Mouse (Mus musculus): ENCODE measurements at regions not wholly inside any gene's neighbourhood (a gene's known extent, or its start where the extent isn't known, plus 50 kb on each side); places are given as distances from the start of the nearest gene placed in this dataset.
"Not testable (repeated sequence)": the region's sequence is repeated elsewhere in the genome, so short reads cannot be mapped to it uniquely, and the experiment has no call there.

- Histone ChIP-seq H3K4me1 (ENCODE audit: control insufficient read depth in 1 of 2, insufficient read depth in 2 of 2, low read length in 2 of 2) (no peaks in the 10 kb centered on the region), H3K9me3 (replicated peaks; ENCODE audit: insufficient read depth, low read length) (no peaks in the 10 kb centered on the region), H3K27ac (ENCODE audit: control insufficient read depth, low read depth, low read length) (no peak overlapping the region), H3K9ac (ENCODE audit: control insufficient read depth, low read depth, low read length, poor library complexity, severe bottlenecking) (no peak overlapping the region), H3K4me3 (ENCODE audit: control insufficient read depth in 1 of 2, insufficient read depth in 1 of 2, low read depth in 2 of 2, low read length in 2 of 2) (no peak overlapping the region), H3K79me2 (ENCODE audit: control insufficient read depth, insufficient read depth, low read length, poor library complexity) (no peaks in the 10 kb centered on the region), H3K27me3 (ENCODE audit: control insufficient read depth in 1 of 2, insufficient read depth in 2 of 2, low read length in 2 of 2) (peaks cover 2 to 8% of the 10 kb centered on the region in 2 experiments; a peak in 3 of 4 replicates), H3K36me3 (ENCODE audit: control insufficient read depth in 1 of 2, insufficient read depth in 2 of 2, low read length in 2 of 2) (no peaks in the 10 kb centered on the region)
- peak; percentile 5 for DNase-seq (ENCODE audit: low read depth, low spot score)
- TF ChIP-seq MYC (IDR thresholded peaks at IDR 0.05; ENCODE audit: low read depth, low read length) (no peak), JUND (IDR thresholded peaks at IDR 0.05; ENCODE audit: low read depth, low read length) (no peak), MAFK (IDR thresholded peaks at IDR 0.05; ENCODE audit: borderline replicate concordance, low read depth, low read length) (peak; percentile 46; the same call in 1 of the 2 replicates)
These were observed 105.1 kb upstream of the Syt13 start for GRCm38 (mm10) chr2:92809681-92810323.

GRCm38 (mm10) chr2:92810956-92811355, 103.9 kb upstream of the Syt13 start:
- DNase-seq (ENCODE audit: low read depth, low spot score), result peak; percentile 75
- H3K9ac ChIP-seq (ENCODE audit: control insufficient read depth, low read depth, low read length, poor library complexity, severe bottlenecking); H3K79me2 ChIP-seq (ENCODE audit: control insufficient read depth, insufficient read depth, low read length, poor library complexity); H3K27me3 ChIP-seq (ENCODE audit: control insufficient read depth in 1 of 2, insufficient read depth in 2 of 2, low read length in 2 of 2); H3K4me3 ChIP-seq (ENCODE audit: control insufficient read depth in 1 of 2, insufficient read depth in 1 of 2, low read depth in 2 of 2, low read length in 2 of 2); H3K9me3 ChIP-seq (replicated peaks; ENCODE audit: insufficient read depth, low read length); H3K27ac ChIP-seq (ENCODE audit: control insufficient read depth, low read depth, low read length); H3K36me3 ChIP-seq (ENCODE audit: control insufficient read depth in 1 of 2, insufficient read depth in 2 of 2, low read length in 2 of 2); H3K4me1 ChIP-seq (ENCODE audit: control insufficient read depth in 1 of 2, insufficient read depth in 2 of 2, low read length in 2 of 2): not testable (repeated sequence)
- peak; percentile 94 for TF ChIP-seq ZNF384 (IDR thresholded peaks at IDR 0.05; ENCODE audit: low read depth, low read length)
- peak; percentile 51 to 84 (median 62) for TF ChIP-seq CTCF (IDR thresholded peaks at IDR 0.05 in 2 of 3, conservative IDR thresholded peaks at IDR 0.05 in 1 of 3; ENCODE audit: control insufficient read depth in 1 of 3, insufficient read depth in 1 of 3, low read depth in 2 of 3, low read length in 3 of 3, poor library complexity in 1 of 3, severe bottlenecking in 1 of 3)
- peak; percentile 89 for TF ChIP-seq RAD21 (IDR thresholded peaks at IDR 0.05; ENCODE audit: low read depth, low read length)
- peak; percentile 47; the same call in 1 of the 2 replicates for TF ChIP-seq MYC (IDR thresholded peaks at IDR 0.05; ENCODE audit: low read depth, low read length)
- peak; percentile 27; the same call in 1 of the 2 replicates for TF ChIP-seq TCF12 (IDR thresholded peaks at IDR 0.05; ENCODE audit: low read depth, low read length)
- peak; percentile 90 for TF ChIP-seq SMC3 (IDR thresholded peaks at IDR 0.05; ENCODE audit: low read depth, low read length)
- peak; percentile 93 for TF ChIP-seq ZC3H11A (IDR thresholded peaks at IDR 0.05; ENCODE audit: low read depth, low read length)

- H3K9me3 ChIP-seq (replicated peaks; ENCODE audit: insufficient read depth, low read length), result no peaks in the 10 kb centered on the region
- DNase-seq (ENCODE audit: low read depth, low spot score), result no peak
- H3K4me1 ChIP-seq (ENCODE audit: control insufficient read depth in 1 of 2, insufficient read depth in 2 of 2, low read length in 2 of 2), result no peaks in the 10 kb centered on the region
- H3K27ac ChIP-seq (ENCODE audit: control insufficient read depth, low read depth, low read length), result no peak overlapping the region
- no peak overlapping the region for H3K9ac ChIP-seq (ENCODE audit: control insufficient read depth, low read depth, low read length, poor library complexity, severe bottlenecking)
- H3K79me2 ChIP-seq (ENCODE audit: control insufficient read depth, insufficient read depth, low read length, poor library complexity), result no peaks in the 10 kb centered on the region
- no peak for TF ChIP-seq UBTF (IDR thresholded peaks at IDR 0.05; ENCODE audit: borderline replicate concordance, insufficient read depth, low read depth, low read length)
- TF ChIP-seq CHD1 (IDR thresholded peaks at IDR 0.05; ENCODE audit: low read depth, low read length), result no peak
- no peak for TF ChIP-seq CHD2 (IDR thresholded peaks at IDR 0.05; ENCODE audit: low read length)
- TF ChIP-seq RCOR1 (IDR thresholded peaks at IDR 0.05; ENCODE audit: low read depth, low read length), result no peak
- no peak for TF ChIP-seq MAFK (IDR thresholded peaks at IDR 0.05; ENCODE audit: borderline replicate concordance, low read depth, low read length)
- peaks cover 9 to 12% of the 10 kb centered on the region in 2 experiments for H3K27me3 ChIP-seq (ENCODE audit: control insufficient read depth in 1 of 2, insufficient read depth in 2 of 2, low read length in 2 of 2)
- H3K4me3 ChIP-seq (ENCODE audit: control insufficient read depth in 1 of 2, insufficient read depth in 1 of 2, low read depth in 2 of 2, low read length in 2 of 2), result no peak overlapping the region
- no peaks in the 10 kb centered on the region for H3K36me3 ChIP-seq (ENCODE audit: control insufficient read depth in 1 of 2, insufficient read depth in 2 of 2, low read length in 2 of 2)
These were observed 101.9 kb upstream of the Syt13 start for GRCm38 (mm10) chr2:92813028-92813427.
